Mouse (Mus musculus): Measurements from ENCODE around the gene Tbl1x. TPM values are rescaled to one million over a fixed set of nuclear protein-coding genes. Genes with fewer than 3 reads are reported as not detected.

Tbl1x gene
- polyA plus RNA-seq, 1 experiment from 2014 or later = 48.2 TPM

- no peak for ATAC-seq (replicated peaks)
- WGBS = 94% methylated on average over 2 of the region's 2 CpGs
- no peak overlapping the region for H3K27ac ChIP-seq
- no peaks in the 10 kb centered on the region for H3K36me3 ChIP-seq (replicated peaks)
- H3K9ac ChIP-seq = no peak overlapping the region
- no peaks in the 10 kb centered on the region for H3K9me3 ChIP-seq
- no peak overlapping the region for H3K4me2 ChIP-seq
- H3K27me3 ChIP-seq (replicated peaks) = no peaks in the 10 kb centered on the region
- no peak overlapping the region for H3K4me3 ChIP-seq
- no peaks in the 10 kb centered on the region for H3K4me1 ChIP-seq
These were observed 119.6 kb downstream of the Tbl1x start for GRCm38 (mm10) chrX:77630439-77630838.

GRCm38 (mm10) chrX:77636499-77636898 lies 125.7 kb downstream of the Tbl1x start:
- Histone ChIP-seq H3K27me3 (replicated peaks) (no peaks in the 10 kb centered on the region), H3K9me3 (no peaks in the 10 kb centered on the region), H3K27ac (no peak overlapping the region), H3K9ac (no peak overlapping the region), H3K4me3 (no peak overlapping the region), H3K36me3 (replicated peaks) (no peaks in the 10 kb centered on the region), H3K4me1 (no peaks in the 10 kb centered on the region), H3K4me2 (no peak overlapping the region)
- ATAC-seq (replicated peaks) = no peak
- WGBS = 68% methylated on average over 3 of the region's 3 CpGs

- 16% methylated on average over 3 of the region's 3 CpGs for WGBS
These were observed 127.3 kb downstream of the Tbl1x start for GRCm38 (mm10) chrX:77638076-77638475.

GRCm38 (mm10) chrX:77640301-77640700 lies 129.5 kb downstream of the Tbl1x start:
- no peak overlapping the region for H3K9ac ChIP-seq
- no peak for ATAC-seq (replicated peaks)
- H3K4me2 ChIP-seq = no peak overlapping the region
- no peak overlapping the region for H3K27ac ChIP-seq
- H3K9me3 ChIP-seq = no peaks in the 10 kb centered on the region
- 90% methylated on average over 4 of the region's 4 CpGs for WGBS
- H3K4me3 ChIP-seq = no peak overlapping the region
- H3K4me1 ChIP-seq = no peaks in the 10 kb centered on the region
- H3K36me3 ChIP-seq (replicated peaks) = no peaks in the 10 kb centered on the region
- H3K27me3 ChIP-seq (replicated peaks) = no peaks in the 10 kb centered on the region

More at GRCm38 (mm10) chrX:77638076-77638475, 127.3 kb downstream of the Tbl1x start:
- Histone ChIP-seq H3K4me2 (no peak overlapping the region), H3K27me3 (replicated peaks) (no peaks in the 10 kb centered on the region), H3K4me3 (no peak overlapping the region), H3K9me3 (no peaks in the 10 kb centered on the region), H3K36me3 (replicated peaks) (no peaks in the 10 kb centered on the region), H3K9ac (no peak overlapping the region), H3K27ac (no peak overlapping the region), H3K4me1 (no peaks in the 10 kb centered on the region)
- ATAC-seq (replicated peaks) = peak; percentile 80

- no peak overlapping the region for H3K9ac ChIP-seq
These were observed 135.4 kb downstream of the Tbl1x start for GRCm38 (mm10) chrX:77646164-77646563.

GRCm38 (mm10) chrX:77650246-77650645 lies 139.4 kb downstream of the Tbl1x start:
- Histone ChIP-seq H3K9me3 (no peaks in the 10 kb centered on the region), H3K27me3 (replicated peaks) (no peaks in the 10 kb centered on the region), H3K27ac (no peak overlapping the region), H3K36me3 (replicated peaks) (0 out of 2 replicates have a peak, but pooled peaks cover 3% of the 10 kb centered on the region), H3K4me3 (no peak overlapping the region), H3K9ac (no peak overlapping the region), H3K4me1 (no peaks in the 10 kb centered on the region), H3K4me2 (no peak overlapping the region)
- no peak for ATAC-seq (replicated peaks)
- 88% methylated on average over 2 of the region's 2 CpGs for WGBS

More at GRCm38 (mm10) chrX:77646164-77646563, 135.4 kb downstream of the Tbl1x start:
- no peaks in the 10 kb centered on the region for H3K9me3 ChIP-seq
- H3K4me2 ChIP-seq = no peak overlapping the region
- H3K36me3 ChIP-seq (replicated peaks) = 0 out of 2 replicates have a peak, but pooled peaks cover 3% of the 10 kb centered on the region
- no peak overlapping the region for H3K4me3 ChIP-seq
- 90% methylated on average over 7 of the region's 7 CpGs for WGBS
- no peaks in the 10 kb centered on the region for H3K27me3 ChIP-seq (replicated peaks)
- no peaks in the 10 kb centered on the region for H3K4me1 ChIP-seq
- no peak for ATAC-seq (replicated peaks)
- H3K27ac ChIP-seq = no peak overlapping the region

GRCm38 (mm10) chrX:77662030-77662429 lies 151.2 kb downstream of the Tbl1x start:
- Histone ChIP-seq H3K27me3 (replicated peaks) (no peaks in the 10 kb centered on the region), H3K9ac (no peak overlapping the region), H3K27ac (no peak overlapping the region), H3K36me3 (replicated peaks) (0 out of 2 replicates have a peak, but pooled peaks cover 5% of the 10 kb centered on the region), H3K4me1 (no peaks in the 10 kb centered on the region), H3K4me3 (no peak overlapping the region), H3K9me3 (no peaks in the 10 kb centered on the region), H3K4me2 (no peak overlapping the region)
- WGBS = 88% methylated on average over 3 of the region's 3 CpGs
- ATAC-seq (replicated peaks) = no peak

GRCm38 (mm10) chrX:77663276-77663675 lies 152.5 kb downstream of the Tbl1x start:
- no peaks in the 10 kb centered on the region for H3K4me1 ChIP-seq
- no peak overlapping the region for H3K9ac ChIP-seq
- no peak overlapping the region for H3K4me2 ChIP-seq
- WGBS = 69% methylated on average over 3 of the region's 3 CpGs
- no peaks in the 10 kb centered on the region for H3K9me3 ChIP-seq
- H3K4me3 ChIP-seq = no peak overlapping the region
- no peak for ATAC-seq (replicated peaks)
- H3K27me3 ChIP-seq (replicated peaks) = no peaks in the 10 kb centered on the region
- 0 out of 2 replicates have a peak, but pooled peaks cover 3% of the 10 kb centered on the region for H3K36me3 ChIP-seq (replicated peaks)
- H3K27ac ChIP-seq = no peak overlapping the region

GRCm38 (mm10) chrX:77665030-77665429 lies 154.2 kb downstream of the Tbl1x start:
- Histone ChIP-seq H3K9ac (no peak overlapping the region), H3K36me3 (replicated peaks) (no peaks in the 10 kb centered on the region), H3K4me1 (no peaks in the 10 kb centered on the region), H3K4me2 (no peak overlapping the region), H3K27me3 (replicated peaks) (no peaks in the 10 kb centered on the region), H3K9me3 (no peaks in the 10 kb centered on the region), H3K4me3 (no peak overlapping the region), H3K27ac (no peak overlapping the region)
- no peak for ATAC-seq (replicated peaks)
- WGBS = 85% methylated on average over 2 of the region's 2 CpGs

GRCm38 (mm10) chrX:77666911-77667310 lies 156.1 kb downstream of the Tbl1x start:
- Histone ChIP-seq H3K4me3 (no peak overlapping the region), H3K4me1 (no peaks in the 10 kb centered on the region), H3K4me2 (no peak overlapping the region), H3K36me3 (replicated peaks) (no peaks in the 10 kb centered on the region), H3K9ac (no peak overlapping the region), H3K9me3 (no peaks in the 10 kb centered on the region), H3K27me3 (replicated peaks) (no peaks in the 10 kb centered on the region), H3K27ac (no peak overlapping the region)
- WGBS = 83% methylated on average over 1 of the region's 1 CpGs
- ATAC-seq (replicated peaks) = no peak

GRCm38 (mm10) chrX:77667441-77667840 lies 156.6 kb downstream of the Tbl1x start:
- Histone ChIP-seq H3K9me3 (no peaks in the 10 kb centered on the region), H3K36me3 (replicated peaks) (no peaks in the 10 kb centered on the region), H3K4me2 (no peak overlapping the region), H3K4me1 (no peaks in the 10 kb centered on the region), H3K4me3 (no peak overlapping the region), H3K27ac (no peak overlapping the region), H3K27me3 (replicated peaks) (no peaks in the 10 kb centered on the region), H3K9ac (no peak overlapping the region)
- no peak for ATAC-seq (replicated peaks)

- 60% methylated on average over 3 of the region's 3 CpGs for WGBS
- H3K27ac ChIP-seq = no peak overlapping the region
These were observed 159.2 kb downstream of the Tbl1x start for GRCm38 (mm10) chrX:77669779-77670550.

More at GRCm38 (mm10) chrX:77669779-77670550, 159.2 kb downstream of the Tbl1x start:
- no peaks in the 10 kb centered on the region for H3K9me3 ChIP-seq
- no peak overlapping the region for H3K4me3 ChIP-seq
- H3K9ac ChIP-seq = no peak overlapping the region
- H3K4me2 ChIP-seq = no peak overlapping the region
- ATAC-seq (replicated peaks) = no peak
- no peaks in the 10 kb centered on the region for H3K36me3 ChIP-seq (replicated peaks)
- H3K4me1 ChIP-seq = no peaks in the 10 kb centered on the region
- no peaks in the 10 kb centered on the region for H3K27me3 ChIP-seq (replicated peaks)
